Mouse (Mus musculus): ENCODE data around the gene Nr1i2. TPM values are rescaled to one million over a fixed set of nuclear protein-coding genes. Genes with fewer than 3 reads are reported as not detected.

Nr1i2 gene
- total RNA-seq, 1 experiment = 0.18 TPM

GRCm38 (mm10) chr16:38287762-38288161, 6.9 kb downstream of the Nr1i2 start:
- H3K36me3 ChIP-seq (ENCODE audit: control insufficient read depth, insufficient read depth, low read length, poor library complexity, severe bottlenecking) = no peaks in the 10 kb centered on the region
- no peaks in the 10 kb centered on the region for H3K4me1 ChIP-seq (ENCODE audit: control insufficient read depth in 2 of 2, insufficient read depth in 2 of 2, low read length in 2 of 2, poor library complexity in 1 of 2)
- no peaks in the 10 kb centered on the region for H3K9me3 ChIP-seq (ENCODE audit: control insufficient read depth, insufficient read depth, low read depth, low read length)
- in situ Hi-C loops (cut with MboI; ENCODE audit: low sequenced_read_pairs in 2 of 2, unreplicated experiment in 2 of 2) = no loop called here
- no peak overlapping the region for H3K9ac ChIP-seq (ENCODE audit: insufficient read depth, low read depth, low read length, poor library complexity, severe bottlenecking)
- DNase-seq (ENCODE audit: low read depth, low spot score) = no peak
- no peak overlapping the region for H3K4me3 ChIP-seq (ENCODE audit: insufficient read depth in 1 of 2, low read depth in 1 of 2, low read length in 2 of 2, poor library complexity in 1 of 2, severe bottlenecking in 1 of 2)
- TF ChIP-seq CHD2 (IDR thresholded peaks at IDR 0.05; ENCODE audit: low read depth, low read length) = no peak
- TF ChIP-seq ZC3H11A (IDR thresholded peaks at IDR 0.05; ENCODE audit: borderline replicate concordance, low read depth, low read length) = no peak
- no peak for TF ChIP-seq ZNF384 (IDR thresholded peaks at IDR 0.05; ENCODE audit: low read depth, low read length)
- TF ChIP-seq MAFK (IDR thresholded peaks at IDR 0.05; ENCODE audit: insufficient read depth, low read depth, low read length) = no peak
- TF ChIP-seq HCFC1 (IDR thresholded peaks at IDR 0.05; ENCODE audit: borderline replicate concordance, insufficient read depth, low read length) = no peak
- no peak overlapping the region for H3K27ac ChIP-seq (ENCODE audit: insufficient read depth, low read depth, low read length, poor library complexity, severe bottlenecking)

- Histone ChIP-seq H3K4me1 (ENCODE audit: control insufficient read depth in 2 of 2, insufficient read depth in 2 of 2, low read length in 2 of 2, poor library complexity in 1 of 2) (no peaks in the 10 kb centered on the region), H3K36me3 (ENCODE audit: control insufficient read depth, insufficient read depth, low read length, poor library complexity, severe bottlenecking) (no peaks in the 10 kb centered on the region), H3K9me3 (ENCODE audit: control insufficient read depth, insufficient read depth, low read depth, low read length) (no peaks in the 10 kb centered on the region), H3K27ac (ENCODE audit: insufficient read depth, low read depth, low read length, poor library complexity, severe bottlenecking) (no peak overlapping the region), H3K4me3 (ENCODE audit: insufficient read depth in 1 of 2, low read depth in 1 of 2, low read length in 2 of 2, poor library complexity in 1 of 2, severe bottlenecking in 1 of 2) (no peak overlapping the region), H3K9ac (ENCODE audit: insufficient read depth, low read depth, low read length, poor library complexity, severe bottlenecking) (no peak overlapping the region)
- no peak for DNase-seq (ENCODE audit: low read depth, low spot score)
- in situ Hi-C loops (cut with MboI; ENCODE audit: low sequenced_read_pairs in 2 of 2, unreplicated experiment in 2 of 2) = no loop called here
- TF ChIP-seq CHD2 (IDR thresholded peaks at IDR 0.05; ENCODE audit: low read depth, low read length) = no peak
- TF ChIP-seq ZC3H11A (IDR thresholded peaks at IDR 0.05; ENCODE audit: borderline replicate concordance, low read depth, low read length) = no peak
- TF ChIP-seq MAFK (IDR thresholded peaks at IDR 0.05; ENCODE audit: insufficient read depth, low read depth, low read length) = no peak
- no peak for TF ChIP-seq HCFC1 (IDR thresholded peaks at IDR 0.05; ENCODE audit: borderline replicate concordance, insufficient read depth, low read length)
- TF ChIP-seq ZNF384 (IDR thresholded peaks at IDR 0.05; ENCODE audit: low read depth, low read length) = no peak
These were observed 7.3 kb downstream of the Nr1i2 start for GRCm38 (mm10) chr16:38287357-38287756.

- no peak for TF ChIP-seq ZC3H11A (IDR thresholded peaks at IDR 0.05; ENCODE audit: borderline replicate concordance, low read depth, low read length)
- no peak for TF ChIP-seq CHD2 (IDR thresholded peaks at IDR 0.05; ENCODE audit: low read depth, low read length)
- TF ChIP-seq HCFC1 (IDR thresholded peaks at IDR 0.05; ENCODE audit: borderline replicate concordance, insufficient read depth, low read length) = no peak
- no peak for TF ChIP-seq MAFK (IDR thresholded peaks at IDR 0.05; ENCODE audit: insufficient read depth, low read depth, low read length)
- no peak for TF ChIP-seq ZNF384 (IDR thresholded peaks at IDR 0.05; ENCODE audit: low read depth, low read length)
- H3K4me3 ChIP-seq (ENCODE audit: insufficient read depth in 1 of 2, low read depth in 1 of 2, low read length in 2 of 2, poor library complexity in 1 of 2, severe bottlenecking in 1 of 2) = no peak overlapping the region
These were observed 8.1 kb downstream of the Nr1i2 start for GRCm38 (mm10) chr16:38286541-38286940.

GRCm38 (mm10) chr16:38285801-38286200, 8.8 kb downstream of the Nr1i2 start:
- TF ChIP-seq HCFC1 (IDR thresholded peaks at IDR 0.05; ENCODE audit: borderline replicate concordance, insufficient read depth, low read length) (no peak), ZNF384 (IDR thresholded peaks at IDR 0.05; ENCODE audit: low read depth, low read length) (no peak), MAFK (IDR thresholded peaks at IDR 0.05; ENCODE audit: insufficient read depth, low read depth, low read length) (no peak), ZC3H11A (IDR thresholded peaks at IDR 0.05; ENCODE audit: borderline replicate concordance, low read depth, low read length) (no peak), CHD2 (IDR thresholded peaks at IDR 0.05; ENCODE audit: low read depth, low read length) (no peak)
- no peaks in the 10 kb centered on the region for H3K36me3 ChIP-seq (ENCODE audit: control insufficient read depth, insufficient read depth, low read length, poor library complexity, severe bottlenecking)
- in situ Hi-C loops (cut with MboI; ENCODE audit: low sequenced_read_pairs in 2 of 2, unreplicated experiment in 2 of 2) = no loop called here
- no peak overlapping the region for H3K9ac ChIP-seq (ENCODE audit: insufficient read depth, low read depth, low read length, poor library complexity, severe bottlenecking)
- H3K9me3 ChIP-seq (ENCODE audit: control insufficient read depth, insufficient read depth, low read depth, low read length) = no peaks in the 10 kb centered on the region
- H3K27ac ChIP-seq (ENCODE audit: insufficient read depth, low read depth, low read length, poor library complexity, severe bottlenecking) = no peak overlapping the region
- H3K4me1 ChIP-seq (ENCODE audit: control insufficient read depth in 2 of 2, insufficient read depth in 2 of 2, low read length in 2 of 2, poor library complexity in 1 of 2) = no peaks in the 10 kb centered on the region
- DNase-seq (ENCODE audit: low read depth, low spot score) = no peak
- no peak overlapping the region for H3K4me3 ChIP-seq (ENCODE audit: insufficient read depth in 1 of 2, low read depth in 1 of 2, low read length in 2 of 2, poor library complexity in 1 of 2, severe bottlenecking in 1 of 2)

More at GRCm38 (mm10) chr16:38286541-38286940, 8.1 kb downstream of the Nr1i2 start:
- Histone ChIP-seq H3K36me3 (ENCODE audit: control insufficient read depth, insufficient read depth, low read length, poor library complexity, severe bottlenecking) (no peaks in the 10 kb centered on the region), H3K9me3 (ENCODE audit: control insufficient read depth, insufficient read depth, low read depth, low read length) (no peaks in the 10 kb centered on the region), H3K4me1 (ENCODE audit: control insufficient read depth in 2 of 2, insufficient read depth in 2 of 2, low read length in 2 of 2, poor library complexity in 1 of 2) (no peaks in the 10 kb centered on the region), H3K9ac (ENCODE audit: insufficient read depth, low read depth, low read length, poor library complexity, severe bottlenecking) (no peak overlapping the region), H3K27ac (ENCODE audit: insufficient read depth, low read depth, low read length, poor library complexity, severe bottlenecking) (no peak overlapping the region)
- no peak for DNase-seq (ENCODE audit: low read depth, low spot score)
- in situ Hi-C loops (cut with MboI; ENCODE audit: low sequenced_read_pairs in 2 of 2, unreplicated experiment in 2 of 2) = no loop called here

- Histone ChIP-seq H3K36me3 (ENCODE audit: control insufficient read depth, insufficient read depth, low read length, poor library complexity, severe bottlenecking) (no peaks in the 10 kb centered on the region), H3K4me3 (ENCODE audit: insufficient read depth in 1 of 2, low read depth in 1 of 2, low read length in 2 of 2, poor library complexity in 1 of 2, severe bottlenecking in 1 of 2) (no peak overlapping the region), H3K27ac (ENCODE audit: insufficient read depth, low read depth, low read length, poor library complexity, severe bottlenecking) (no peak overlapping the region), H3K9ac (ENCODE audit: insufficient read depth, low read depth, low read length, poor library complexity, severe bottlenecking) (no peak overlapping the region), H3K9me3 (ENCODE audit: control insufficient read depth, insufficient read depth, low read depth, low read length) (no peaks in the 10 kb centered on the region), H3K4me1 (ENCODE audit: control insufficient read depth in 2 of 2, insufficient read depth in 2 of 2, low read length in 2 of 2, poor library complexity in 1 of 2) (no peaks in the 10 kb centered on the region)
- DNase-seq (ENCODE audit: low read depth, low spot score) = no peak
- TF ChIP-seq MAFK (IDR thresholded peaks at IDR 0.05; ENCODE audit: insufficient read depth, low read depth, low read length) (no peak), HCFC1 (IDR thresholded peaks at IDR 0.05; ENCODE audit: borderline replicate concordance, insufficient read depth, low read length) (no peak), CHD2 (IDR thresholded peaks at IDR 0.05; ENCODE audit: low read depth, low read length) (no peak), ZNF384 (IDR thresholded peaks at IDR 0.05; ENCODE audit: low read depth, low read length) (no peak), ZC3H11A (IDR thresholded peaks at IDR 0.05; ENCODE audit: borderline replicate concordance, low read depth, low read length) (no peak)
- in situ Hi-C loops (cut with MboI; ENCODE audit: low sequenced_read_pairs in 2 of 2, unreplicated experiment in 2 of 2) = no loop called here
These were observed 11.3 kb downstream of the Nr1i2 start for GRCm38 (mm10) chr16:38283300-38283699.

Measured in ES-E14 (cell line).